Mouse (Mus musculus) yolk sac, embryonic 10.5 days (tissue): ENCODE data around the gene Eml6.
"Not testable (repeated sequence)": the region's sequence is repeated elsewhere in the genome, so short reads cannot be mapped to it uniquely, and the experiment has no call there.

Experiments
- DNase-seq: peaks from one replicate; pipeline ENCODE4 v3.0.0-alpha.2; 2017; ENCODE audit warnings: low spot score

Eml6 gene

DNA sequence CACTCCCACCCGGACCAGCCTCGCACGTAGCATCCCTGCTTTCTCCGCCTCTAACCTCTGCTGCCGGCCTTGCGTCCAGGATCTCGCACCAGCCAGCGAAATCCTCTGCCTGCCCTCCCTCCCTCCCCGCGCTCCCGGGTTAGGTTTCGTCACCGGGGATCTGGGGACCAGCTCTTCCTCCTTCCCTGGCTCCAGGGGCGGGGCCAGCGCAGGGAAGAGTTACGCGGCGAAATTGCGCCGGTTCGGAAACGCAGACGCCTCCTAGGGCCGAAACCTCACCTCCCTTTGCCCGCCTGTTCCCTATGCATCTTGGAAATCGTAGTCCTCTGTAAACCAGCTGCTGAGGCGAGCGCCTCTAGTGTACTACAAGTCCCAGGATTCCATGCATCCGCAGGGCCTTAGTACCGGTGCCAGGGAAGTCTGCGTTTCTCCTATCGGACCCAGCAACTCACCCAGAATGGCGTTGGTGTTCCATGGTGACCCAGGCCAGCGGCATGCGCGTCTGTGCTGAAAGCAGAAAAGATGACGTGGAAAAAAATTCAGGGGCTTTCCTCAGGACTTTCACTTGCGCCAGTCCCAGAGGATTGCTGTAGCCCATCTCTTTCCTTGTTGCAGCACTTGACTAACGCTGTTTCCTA lies at the start of gene Eml6:
Gene Eml6, minus strand, starts transcription at position 199 of the 638 bp plus-strand sequence.
- peak; percentile 97 for DNase-seq

DNA sequence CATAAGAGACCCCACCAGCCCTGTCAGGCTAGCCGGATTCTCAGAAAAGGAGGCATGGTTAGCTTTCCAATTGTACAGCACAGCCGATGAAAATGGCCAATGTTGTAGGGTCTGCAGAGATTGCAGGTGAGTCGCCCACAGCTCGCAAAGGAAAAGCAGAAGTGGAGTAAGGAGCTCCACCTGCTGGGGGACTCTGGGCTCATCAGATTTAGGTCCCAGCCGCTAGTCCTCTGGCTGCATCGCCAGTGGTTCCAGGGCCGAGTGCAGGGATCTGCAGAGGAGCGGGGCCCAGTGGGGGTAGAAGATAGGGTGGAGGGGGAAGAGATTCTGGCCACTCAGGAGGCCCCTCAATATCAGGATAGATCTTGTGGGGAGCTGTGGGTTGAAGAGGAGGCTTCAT lies 31.5 kb upstream of the Eml6 start:
- no peak for DNase-seq

DNA sequence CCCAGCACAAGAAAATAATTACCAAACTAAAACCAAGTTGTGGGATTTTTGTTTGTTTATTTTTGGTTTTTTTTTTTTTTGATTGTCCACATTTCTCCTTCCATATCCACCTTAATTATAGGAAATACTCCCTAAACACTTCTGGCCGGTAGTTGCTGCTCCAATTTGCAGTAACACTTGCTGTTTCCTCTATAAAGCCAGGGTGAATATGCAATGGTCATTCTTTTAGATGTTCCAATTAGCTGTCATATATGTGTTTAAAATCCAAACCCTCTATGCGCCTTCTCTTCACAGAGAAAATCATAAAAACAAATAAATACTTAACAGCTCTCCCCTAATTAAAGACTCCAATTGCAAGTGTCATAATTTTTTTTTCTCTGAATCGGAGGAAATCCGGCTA lies 689 bp downstream of the Eml6 start:
- DNase-seq: no peak

DNA sequence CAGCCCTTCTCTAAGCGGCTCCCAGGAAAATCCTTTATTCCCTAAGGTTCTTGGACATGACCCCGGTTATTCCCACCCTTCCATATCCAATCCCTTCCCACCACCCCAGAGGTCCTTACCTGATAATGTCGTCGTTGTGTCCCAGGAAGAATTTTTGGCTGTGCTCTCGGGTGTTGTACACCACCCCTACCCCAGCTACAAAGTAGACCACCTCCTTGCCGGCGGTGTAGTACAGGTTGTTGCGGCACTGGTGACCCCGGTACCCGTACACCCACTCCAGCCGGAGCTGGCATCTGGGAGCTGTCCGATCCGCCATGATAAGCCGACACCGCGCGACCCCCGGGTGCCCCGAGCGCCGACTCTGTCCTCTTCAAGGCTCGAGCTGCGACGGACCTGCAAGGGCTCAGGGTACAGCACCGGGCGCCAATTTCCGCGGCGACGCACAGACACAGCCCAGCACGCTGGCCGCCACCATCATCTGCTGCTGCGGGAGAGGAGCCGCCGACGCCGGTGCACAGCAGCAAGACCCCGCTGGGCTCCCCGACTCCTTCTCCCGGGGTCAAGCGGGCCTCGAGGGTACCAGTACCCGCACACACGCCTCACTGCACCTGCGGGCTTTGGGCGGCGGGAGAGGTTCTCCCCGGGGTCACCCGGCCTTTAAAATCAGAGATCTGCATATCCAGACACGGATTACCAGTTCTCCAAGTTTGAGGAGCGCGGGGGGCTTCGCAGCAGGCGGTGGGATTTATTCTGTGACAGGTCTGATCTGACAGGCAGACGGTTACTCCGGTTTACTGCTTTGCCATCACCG lies 1.4 kb downstream of the Eml6 start:
- peak; percentile 21 for DNase-seq

DNA sequence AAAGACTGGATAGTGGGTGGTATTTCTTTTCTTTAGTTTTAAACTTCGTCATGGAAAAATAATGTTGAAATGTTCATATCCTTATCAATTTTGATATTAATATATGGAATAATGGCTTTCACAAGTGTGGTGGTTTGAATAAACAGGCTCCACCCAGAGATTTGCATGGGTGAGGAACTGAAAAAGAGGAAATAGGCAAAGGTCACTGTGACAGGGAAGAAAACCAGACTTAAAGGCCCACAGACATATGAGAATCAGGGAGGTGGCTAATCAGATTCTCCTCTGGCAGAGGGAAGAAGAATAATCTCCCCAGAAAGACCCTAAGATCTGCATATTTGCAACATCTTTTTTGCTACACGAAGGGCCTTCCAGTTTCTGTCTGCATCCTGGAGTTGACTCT lies 39.6 kb downstream of the Eml6 start:
- no peak for DNase-seq

DNA sequence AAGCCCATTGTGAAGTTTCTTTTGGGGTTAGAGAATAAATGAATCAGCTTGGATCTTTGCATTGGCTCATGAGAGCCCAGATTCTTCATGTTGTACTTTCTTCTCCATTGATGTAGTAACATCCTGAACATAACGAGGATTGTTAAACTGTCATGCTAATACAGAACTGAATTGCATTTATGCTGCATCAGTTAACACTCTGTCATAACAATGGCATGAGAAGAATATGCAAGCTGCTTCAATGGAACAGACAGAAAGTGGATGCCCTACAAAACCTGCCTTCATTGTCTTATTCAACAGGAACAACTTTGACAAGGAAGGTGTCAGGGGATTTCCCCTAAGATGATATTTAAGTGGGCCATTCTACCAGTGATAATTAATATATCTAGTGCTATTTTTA lies 57.0 kb downstream of the Eml6 start:
- no peak for DNase-seq

DNA sequence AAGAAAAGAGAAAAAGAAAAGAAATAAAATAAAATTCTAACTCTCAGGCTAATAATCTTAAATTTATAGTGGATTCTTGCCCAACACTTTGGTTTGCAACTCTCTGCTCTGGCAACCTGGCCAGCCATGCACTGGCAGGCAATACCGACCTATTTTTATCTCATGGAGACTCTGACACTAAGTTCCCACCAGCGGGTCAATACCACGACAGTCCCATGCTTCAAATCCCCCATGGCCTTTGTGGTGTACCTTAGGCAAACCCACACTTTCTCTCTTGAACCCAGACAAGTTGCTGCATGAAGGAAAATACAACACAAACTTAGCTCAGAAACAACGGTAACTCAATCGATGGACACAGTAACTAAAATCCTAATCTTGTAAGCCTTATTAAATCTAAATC lies 66.5 kb downstream of the Eml6 start:
- no peak for DNase-seq

DNA sequence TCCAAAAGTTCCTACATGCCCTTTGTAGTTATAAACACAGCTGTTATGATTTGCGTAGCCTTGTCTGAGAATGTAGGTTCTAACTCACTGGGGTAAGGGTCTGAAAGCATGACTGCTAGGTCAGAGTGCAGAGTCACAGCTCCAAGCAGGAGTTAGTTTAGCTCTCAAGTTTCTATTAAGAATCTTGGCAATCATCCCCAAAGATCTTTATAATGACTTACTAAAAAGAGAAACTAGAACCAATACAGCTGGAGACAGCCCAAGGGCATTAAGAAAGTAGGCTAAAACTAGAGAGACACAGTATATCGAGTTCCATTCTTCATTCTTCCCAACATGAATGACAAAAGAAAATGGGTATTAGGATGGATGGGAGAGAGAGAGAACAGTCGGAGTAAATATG lies 81.2 kb downstream of the Eml6 start:
- no peak for DNase-seq

DNA sequence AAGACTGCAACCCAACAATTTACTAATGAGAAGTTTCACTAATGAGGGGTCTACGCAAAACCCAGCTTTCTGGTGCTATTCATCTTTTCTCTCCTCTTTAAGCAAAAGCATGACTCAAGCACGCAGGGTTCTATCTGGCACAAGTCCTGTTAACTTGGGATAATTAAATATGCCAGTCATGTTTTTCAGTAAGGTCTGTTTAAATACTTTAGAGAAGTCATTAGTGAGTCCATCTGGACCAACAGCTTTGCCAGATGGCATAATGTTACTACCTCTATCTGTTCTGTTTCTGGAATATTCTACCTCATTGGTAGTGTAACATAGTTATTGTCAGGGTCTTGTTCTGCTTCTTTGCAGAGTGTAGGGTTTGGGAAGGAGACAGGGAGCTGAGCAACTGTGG lies 101.5 kb downstream of the Eml6 start:
- DNase-seq: no peak

DNA sequence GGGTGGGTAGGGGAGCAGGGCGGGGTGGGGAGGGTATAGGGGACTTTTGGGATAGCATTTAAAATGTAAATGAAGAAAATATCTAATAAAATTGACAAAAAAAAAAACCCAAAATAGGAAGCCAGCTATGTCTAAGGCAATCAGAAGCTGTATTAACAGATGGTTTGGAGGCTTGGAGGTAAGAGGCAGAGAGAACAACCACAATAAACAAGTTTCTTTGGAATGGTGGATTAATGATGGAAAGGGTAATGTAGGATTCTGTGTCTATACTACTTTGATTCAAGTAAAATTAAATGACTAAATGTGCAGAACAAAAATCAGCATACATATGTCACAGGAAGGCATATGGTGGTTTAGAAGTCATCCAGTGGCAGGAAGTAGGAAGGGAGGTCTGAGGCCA lies 102.0 kb downstream of the Eml6 start:
- DNase-seq: no peak

DNA sequence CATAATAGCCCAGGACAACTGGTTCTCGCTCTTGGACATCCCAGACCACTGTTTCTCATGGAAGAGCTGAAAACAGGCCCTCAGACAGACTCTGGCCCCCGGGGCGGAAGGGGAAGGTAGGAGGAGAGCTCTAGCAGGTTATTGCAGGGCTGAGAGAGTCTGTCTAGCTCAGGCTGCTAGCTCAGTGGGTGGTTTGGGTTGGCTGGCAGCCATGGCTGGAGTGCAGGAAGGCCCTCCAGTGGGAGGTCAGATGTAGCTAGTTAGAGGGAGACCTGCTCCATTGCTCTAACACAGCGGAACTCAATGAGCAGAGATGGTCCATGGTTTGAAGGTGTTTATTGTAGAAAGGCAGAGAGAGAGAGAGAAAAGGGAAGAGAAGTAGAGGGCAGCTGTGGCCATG lies 112.7 kb downstream of the Eml6 start:
- DNase-seq: no peak

DNA sequence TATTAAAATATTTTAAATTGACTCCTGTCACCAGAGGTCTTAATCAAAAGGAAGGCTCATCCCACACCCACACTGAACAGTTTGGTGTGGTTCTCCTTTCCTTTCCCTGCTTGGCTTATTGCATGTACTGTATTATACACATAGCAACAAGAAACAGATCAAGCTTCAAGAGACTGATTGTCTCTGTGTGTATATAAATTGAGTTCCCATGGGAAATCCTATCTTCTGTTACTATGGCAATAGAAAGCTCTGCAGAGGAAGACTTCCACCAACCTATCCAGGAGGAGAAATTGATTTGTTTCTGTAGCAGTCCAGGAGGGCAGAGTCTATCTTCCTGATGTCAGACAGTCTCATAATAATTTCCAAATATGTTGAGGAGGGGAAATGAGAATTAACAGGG lies 116.5 kb downstream of the Eml6 start:
- no peak for DNase-seq

DNA sequence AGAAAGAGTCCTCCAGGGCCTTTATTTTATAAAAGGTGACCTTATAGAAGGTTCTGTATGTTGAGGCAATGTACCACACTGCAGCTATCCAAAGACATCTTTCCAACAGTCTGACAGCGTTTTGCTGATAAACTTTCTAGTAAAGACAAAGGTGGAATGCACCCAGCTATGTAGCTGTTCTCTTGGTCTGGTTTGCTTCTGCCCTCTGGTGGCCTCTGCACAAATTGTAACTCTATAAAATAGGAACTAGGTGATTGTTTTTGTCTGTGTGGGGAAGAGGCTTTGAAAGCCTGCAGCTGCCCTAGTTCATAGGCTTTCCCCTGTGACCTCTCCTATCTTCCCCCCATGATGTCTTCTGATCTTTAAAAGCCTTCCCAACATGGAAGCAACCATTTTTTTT lies 140.7 kb downstream of the Eml6 start:
- DNase-seq: peak; percentile 36

DNA sequence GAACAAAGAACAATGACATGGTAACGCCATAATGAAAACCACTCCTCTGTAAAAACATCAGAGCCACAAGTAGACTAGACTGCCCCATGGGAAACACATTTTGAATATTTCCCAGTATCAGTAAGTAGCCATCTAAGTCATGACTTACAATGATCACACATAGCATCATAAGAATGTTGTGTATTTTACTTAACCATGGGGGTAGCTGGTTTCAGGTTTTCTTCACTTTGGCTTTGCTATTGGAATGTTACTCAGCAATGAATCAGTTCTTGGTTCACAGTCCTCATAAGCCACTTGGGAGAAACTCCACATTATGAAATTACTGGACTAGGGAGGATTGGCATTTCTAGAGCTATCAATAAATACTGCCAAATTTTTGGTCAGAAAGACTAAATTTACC lies 141.5 kb downstream of the Eml6 start:
- no peak for DNase-seq

DNA sequence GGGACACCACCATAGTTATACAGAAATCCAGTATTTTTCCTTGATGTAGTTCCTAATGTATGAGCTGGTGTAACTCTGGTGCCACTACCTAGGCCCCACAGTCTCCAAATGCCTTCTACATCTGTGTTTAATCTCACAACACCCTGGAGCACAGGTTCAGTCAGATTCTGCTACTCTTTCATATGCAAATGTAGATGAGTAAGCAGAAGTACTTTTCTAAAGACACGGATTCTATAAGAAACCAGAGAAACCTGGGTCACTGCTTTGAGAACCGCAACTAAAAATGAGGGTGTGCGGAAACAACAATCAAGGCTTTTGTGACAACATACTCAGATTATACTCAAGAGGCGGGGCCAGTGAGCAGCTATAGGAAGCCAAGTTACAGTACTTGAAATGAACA lies 142.8 kb downstream of the Eml6 start:
- no peak for DNase-seq

DNA sequence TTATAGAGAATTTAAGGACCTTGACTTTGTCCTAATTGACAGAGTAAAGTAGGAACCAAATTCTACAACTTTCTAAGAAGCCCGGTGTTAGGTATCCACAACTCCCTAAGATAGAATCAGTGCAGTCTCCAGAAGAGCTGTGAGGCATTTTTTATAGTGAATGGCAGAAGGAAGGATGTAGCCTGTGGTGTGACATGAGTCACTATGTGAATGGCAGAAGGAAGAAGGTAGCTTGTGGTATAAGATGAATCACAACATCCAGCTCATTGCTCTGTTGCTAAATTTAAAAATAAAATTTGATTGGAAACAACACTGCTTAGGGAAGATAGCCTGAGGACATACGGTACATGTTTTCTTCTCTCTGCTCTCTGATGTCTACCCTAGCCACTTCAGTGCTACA lies 146.2 kb downstream of the Eml6 start:
- DNase-seq: no peak

DNA sequence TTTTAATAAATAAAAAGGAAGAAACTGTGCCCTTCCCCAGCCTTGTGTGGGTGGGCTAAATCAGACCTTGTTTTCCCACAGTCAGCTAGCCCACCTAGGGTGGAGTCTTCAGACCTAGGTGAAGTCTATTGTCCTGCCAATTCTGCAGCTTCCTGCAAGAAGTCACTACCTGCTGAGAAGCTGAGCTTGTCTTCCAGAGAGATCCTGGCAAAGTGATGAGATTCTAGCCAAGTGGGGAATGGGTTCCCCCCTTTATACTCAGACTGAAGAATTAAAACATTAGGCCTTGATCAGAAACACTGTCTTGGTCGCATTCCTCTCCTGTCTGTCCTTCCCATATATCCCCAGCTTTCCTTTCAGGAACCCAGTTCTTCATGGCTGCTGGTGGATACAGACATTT lies 147.9 kb downstream of the Eml6 start:
- no peak for DNase-seq

DNA sequence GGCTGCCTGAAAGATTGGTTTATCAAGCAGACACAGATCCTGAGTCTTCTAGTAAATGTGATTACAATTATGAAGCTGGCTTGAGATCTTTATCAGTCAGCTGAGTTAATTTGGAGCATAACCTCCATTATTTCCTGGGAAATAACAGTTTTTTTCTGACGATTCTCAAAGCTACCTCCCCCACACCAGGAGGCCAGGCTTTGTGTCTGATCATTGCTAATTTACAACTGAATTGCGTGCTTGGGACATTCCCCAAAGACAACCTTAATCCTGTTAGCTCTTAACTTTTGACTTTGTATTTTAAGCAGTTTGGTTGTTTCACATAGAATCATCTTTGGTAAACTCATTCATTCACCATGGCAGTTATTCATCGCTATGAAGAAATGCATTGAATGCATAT lies 148.6 kb downstream of the Eml6 start:
- DNase-seq: no peak

DNA sequence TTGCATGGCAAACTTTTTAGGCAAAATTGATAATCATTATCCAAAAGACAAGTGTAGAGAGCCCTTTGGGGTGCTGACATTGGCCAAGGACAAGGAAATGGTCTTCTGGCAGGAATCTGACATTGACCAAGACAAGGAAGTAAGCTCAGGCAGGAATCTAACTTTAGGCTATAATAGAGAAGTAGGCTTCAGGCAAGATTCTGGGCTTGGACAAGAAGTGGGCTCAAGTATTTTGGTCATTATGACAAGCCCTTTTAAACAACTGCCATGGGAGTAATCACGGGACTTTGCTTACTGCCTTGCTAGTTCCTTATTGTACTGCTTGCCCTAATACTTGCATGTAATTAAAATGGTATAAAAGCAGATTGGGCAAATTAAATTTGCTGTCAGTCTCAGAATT lies 151.1 kb downstream of the Eml6 start:
- not testable (repeated sequence) for DNase-seq

DNA sequence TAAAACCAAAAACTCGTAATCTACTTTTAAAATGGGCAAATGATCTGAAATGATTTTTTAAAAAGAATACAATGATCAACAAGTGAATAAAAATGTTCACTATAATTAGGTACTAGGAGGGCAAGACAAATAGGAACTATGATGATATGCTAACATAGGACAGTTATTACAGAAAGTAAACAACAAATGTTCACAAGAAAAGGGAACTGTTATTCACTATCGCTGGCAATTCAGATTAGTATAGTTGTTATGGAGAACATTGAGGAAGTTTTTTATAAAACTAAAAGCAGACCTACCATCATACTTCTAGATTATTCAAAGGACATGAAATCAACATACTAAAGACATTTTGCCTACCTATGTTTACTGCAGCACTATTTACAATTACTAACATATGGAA lies 155.7 kb downstream of the Eml6 start:
- DNase-seq: no peak

DNA sequence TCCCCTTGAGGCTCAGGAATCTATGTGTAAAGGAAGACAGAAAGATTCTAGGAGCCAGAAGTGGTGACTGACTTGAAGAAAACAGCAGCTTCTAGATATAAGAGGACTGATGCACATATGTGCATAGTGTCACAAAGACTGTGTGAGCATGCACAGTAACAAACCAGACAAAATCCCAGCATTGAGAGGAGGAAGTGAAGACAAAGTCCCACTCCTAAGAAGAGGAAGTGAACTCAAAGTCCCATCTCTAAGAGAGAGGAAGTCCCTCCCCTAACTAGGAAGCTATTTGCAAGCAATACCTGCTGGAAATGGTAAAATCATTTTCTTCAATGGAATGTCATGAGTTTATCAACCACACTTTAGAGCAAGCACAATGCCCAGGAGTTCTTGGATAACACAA lies 161.6 kb downstream of the Eml6 start:
- no peak for DNase-seq

DNA sequence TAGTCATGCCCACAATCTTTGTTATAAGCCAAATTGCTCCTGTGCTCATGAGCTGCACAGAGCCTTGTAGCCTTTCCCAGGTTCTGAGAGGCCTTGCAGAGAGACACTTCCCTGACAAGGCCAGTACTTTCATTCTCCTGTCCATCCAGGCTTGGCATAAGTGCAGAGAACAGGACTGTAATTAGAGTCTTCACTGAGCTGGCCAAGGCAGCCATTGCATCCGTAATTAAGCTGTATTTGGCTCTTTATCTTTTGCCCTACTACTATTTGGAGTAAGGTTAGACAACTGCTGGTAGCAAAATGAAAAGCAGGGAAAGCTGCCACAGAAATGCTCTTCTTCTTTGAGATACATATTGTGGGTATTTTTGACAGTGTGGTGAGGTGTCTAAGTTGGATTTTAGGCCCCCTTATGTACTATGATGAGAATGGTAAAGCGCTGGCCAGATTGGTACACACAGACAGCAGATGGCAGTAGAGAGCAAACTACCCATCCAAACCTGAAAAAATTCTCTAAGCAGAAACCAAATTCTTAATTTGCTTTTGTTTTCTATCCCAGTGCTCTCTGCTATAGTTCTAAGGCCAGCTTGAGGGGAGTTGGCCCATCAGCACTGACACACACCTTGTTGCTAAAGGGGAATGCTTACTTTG lies 164.0 kb downstream of the Eml6 start:
- DNase-seq: no peak

DNA sequence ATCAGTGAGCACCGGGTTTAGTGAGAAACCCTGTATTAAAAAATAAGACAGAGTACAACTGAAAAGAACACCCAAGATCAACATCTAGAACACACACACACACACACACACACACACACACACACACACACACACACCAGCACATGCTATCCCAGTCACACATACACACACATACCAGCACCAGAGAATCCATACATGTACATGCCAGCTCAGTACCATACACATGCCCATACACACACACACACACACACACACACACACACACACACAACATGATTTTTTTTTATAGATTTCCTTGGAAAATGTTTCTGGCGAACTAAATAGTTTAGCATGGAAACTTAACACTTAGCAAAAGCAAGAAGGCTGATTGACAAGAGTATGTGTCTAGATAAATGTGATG lies 164.8 kb downstream of the Eml6 start:
- no peak for DNase-seq
